Mouse (Mus musculus) ZHBTc4 (cell line): ENCODE data around the gene C1qtnf5.

Experiments
- DNase-seq: peaks from one replicate; pipeline ENCODE4 v3.0.0-alpha.2; 2011; ENCODE audit warnings: low read depth, low spot score

The C1qtnf5 gene

DNA sequence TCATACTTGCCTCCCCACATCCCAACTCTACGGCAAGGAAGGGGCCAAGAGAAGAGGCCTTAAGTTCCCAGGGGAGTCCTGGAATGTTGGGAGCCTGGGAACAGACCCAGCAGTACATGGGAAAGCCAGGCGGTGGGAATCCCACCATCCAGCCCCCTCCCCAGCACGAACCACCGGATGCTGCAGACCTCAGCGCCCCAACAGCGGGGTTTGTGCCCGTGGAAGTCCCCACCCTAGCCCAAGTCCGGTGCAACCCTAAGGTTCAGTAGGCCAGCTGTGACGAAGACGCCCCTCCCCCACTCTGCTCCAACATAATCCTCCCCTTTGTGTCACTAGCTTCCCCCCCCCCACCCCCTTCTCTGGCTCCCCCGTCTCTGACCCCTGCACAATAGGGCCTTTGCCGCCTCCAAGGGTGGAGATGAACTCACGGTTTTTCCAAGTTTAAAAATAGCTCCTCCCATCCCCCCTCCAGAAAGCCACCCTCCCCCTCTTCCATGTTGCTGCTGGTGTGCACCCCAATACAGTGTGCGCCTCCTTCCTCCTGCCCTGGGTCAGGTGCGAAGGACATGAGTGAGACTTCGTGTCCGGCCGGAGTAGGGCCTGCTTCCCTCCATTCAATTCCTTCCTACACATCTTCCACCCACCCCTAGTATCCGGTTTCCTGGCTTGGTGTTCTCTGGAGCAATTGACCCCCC lies 23.7 kb downstream of the C1qtnf5 start:
- DNase-seq: no peak

DNA sequence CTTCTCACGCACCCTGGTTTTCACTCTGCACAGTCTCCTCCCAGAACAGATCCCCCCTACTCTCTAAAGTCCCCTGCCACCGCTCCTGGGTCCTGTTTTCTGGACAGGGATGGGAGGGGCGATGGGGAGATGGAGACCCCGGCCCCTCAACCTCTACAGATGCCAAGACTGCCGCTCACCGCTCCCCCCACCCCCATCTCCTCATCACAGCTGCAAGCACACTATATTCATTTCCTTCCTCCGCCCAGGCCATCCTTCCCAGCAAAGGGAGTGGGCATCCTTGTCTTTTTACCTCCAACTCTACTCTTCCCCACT lies 24.2 kb downstream of the C1qtnf5 start:
- DNase-seq: no peak

DNA sequence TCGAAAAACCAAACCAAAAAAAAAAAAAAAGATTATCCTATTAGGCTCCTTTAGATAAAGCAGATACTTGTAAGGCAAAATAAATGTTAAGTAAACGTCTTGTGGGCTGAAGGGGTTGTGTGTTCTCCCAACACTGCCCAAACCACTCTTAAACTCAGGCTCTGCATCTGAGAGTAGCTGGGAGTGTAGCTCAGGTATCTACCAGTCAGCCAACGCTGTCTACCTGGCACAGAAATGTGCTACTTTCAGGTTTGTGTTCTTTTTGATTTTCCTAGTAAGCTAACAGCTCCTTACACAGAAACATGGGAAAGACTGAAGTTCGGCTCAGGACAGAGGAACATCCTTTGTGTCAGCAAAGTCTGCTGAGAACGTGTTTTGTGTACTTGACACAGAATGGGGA lies 25.2 kb downstream of the C1qtnf5 start:
- DNase-seq: no peak

DNA sequence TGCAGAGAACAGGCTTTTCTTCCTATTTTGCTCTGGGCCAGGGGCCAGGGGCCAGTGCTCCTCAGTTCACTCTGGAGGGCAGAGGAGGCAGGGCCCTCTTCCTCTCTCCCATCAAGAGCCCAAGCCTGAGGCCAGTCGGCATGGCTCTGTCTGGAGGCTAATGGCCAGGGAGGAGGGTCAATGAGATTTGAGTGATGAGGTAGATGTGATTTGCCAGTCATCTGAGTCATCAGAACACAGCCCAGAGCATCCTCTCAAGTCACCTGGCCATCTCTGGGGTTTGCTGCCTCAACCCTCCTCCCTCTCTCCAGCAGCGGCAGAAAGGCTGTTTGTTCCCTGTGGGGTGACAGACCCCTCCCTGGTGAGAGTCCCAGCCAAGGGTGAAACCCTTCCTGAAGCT lies 26.2 kb downstream of the C1qtnf5 start:
- no peak for DNase-seq

DNA sequence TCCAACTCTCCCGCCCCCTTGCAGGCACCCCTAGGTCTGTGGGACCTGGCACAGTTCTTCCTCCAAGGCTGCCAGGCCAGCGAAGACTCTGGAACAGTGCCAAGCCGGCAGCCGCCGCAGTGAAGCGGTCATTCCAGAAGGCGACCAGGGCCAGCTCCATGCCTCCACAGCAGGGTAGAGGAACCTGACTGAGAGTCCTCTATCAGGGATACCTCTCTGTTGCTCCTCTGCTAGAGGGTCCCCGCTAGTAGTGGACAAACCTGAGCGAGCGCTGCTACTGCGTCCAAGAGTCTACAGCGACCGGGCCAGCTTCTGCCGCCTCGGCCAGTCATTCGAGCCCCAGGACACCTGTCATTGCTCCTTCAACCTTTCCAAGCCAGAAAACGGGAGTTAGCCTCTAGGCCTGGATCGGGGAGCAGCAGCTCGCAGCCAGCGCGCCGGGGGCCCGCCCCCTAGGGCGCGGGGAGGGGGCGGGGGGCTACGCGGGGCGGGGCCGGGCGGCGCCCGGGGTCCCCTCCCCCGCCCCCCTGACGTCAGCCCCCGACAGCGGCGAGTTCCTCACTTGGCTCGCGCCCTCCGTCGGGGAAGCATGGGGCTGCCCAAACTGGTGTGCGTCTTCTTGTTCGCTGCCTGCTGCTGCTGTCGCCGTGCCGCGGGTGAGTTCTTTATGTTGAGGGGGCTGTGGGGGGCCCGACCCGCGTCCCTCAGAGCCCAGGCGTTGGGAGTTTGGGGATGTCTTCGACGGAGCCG lies 27.2 kb downstream of the C1qtnf5 start, which contains the start of gene Mcam:
Mcam (plus strand) TSS at position 369 of the 750 bp plus-strand sequence.
- peak; percentile 52 for DNase-seq

DNA sequence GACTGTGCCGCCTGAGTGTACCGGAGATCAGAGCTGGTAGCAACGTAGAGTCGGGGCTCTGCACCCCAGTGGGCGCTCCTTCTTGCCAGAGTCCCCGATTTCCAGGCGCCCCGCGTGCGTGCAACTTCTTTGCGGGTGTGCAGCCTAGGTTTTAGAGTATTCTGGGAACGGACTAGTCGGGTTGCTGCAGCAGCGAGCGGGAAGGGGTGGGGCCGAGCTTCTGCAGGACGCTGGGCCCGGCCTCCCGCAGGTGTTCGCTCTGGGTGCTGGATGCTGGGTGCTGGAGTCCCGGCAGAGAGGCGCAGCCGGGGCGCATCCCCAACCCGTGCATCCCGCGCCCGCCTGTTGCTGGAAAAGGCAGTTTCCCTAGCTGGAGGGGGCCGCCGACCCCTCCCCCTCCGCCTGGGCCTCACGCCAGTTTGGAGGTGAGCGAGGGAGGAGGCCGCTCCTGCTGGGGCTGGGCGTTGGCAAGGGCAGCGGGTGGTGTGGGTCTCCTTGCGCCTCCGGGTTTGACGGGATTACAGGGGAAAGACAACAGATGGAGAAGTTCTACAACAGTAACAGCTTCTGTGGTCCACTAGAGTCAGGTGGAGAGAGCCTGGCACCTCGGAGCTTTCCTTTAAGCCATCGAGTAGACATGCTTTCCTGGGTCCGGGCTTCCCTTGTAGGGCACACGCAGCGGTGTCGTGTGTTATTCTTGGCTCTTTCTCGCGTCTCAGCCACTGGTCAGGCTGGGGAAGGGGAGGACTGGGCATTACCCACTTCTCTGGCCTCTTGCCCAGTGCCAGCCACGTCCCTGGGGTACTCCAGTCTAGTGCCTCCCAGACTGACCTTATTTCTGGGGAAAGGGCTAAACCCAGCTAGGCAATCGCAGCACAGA lies 28.0 kb downstream of the C1qtnf5 start:
- peak; percentile 66 for DNase-seq

DNA sequence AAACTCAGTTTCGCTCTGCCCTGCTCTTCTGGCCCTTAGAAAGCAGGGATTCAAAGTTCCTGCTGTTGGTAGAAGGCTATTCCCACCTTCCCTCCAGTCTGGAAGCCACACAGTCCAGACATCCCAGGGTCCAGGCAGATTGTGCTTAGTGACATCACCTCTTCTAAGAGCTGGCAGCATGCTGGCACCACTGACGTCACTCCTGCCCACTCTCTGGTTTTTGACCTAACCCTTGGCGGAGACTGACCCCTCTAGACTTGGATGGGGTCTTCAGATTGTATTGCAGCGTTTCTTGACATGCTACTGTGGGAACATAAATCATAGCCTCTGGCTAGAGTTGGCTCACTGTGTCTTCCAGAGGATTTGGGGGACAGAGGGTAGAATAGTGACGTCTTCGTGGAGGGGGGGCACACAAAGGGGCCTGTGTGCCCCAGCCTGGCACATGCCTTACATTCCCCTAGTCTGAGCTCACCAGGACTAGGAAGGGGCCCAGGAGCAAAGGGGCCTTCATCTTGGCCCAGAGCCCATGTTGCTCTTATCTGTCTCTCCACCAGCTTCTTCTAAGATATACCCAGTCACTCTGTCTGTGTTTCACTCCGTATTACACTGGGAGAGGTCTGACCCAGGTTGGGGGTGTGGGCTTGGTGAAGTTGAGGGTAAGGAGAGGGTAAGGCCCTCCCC lies 28.8 kb downstream of the C1qtnf5 start:
- DNase-seq: no peak

DNA sequence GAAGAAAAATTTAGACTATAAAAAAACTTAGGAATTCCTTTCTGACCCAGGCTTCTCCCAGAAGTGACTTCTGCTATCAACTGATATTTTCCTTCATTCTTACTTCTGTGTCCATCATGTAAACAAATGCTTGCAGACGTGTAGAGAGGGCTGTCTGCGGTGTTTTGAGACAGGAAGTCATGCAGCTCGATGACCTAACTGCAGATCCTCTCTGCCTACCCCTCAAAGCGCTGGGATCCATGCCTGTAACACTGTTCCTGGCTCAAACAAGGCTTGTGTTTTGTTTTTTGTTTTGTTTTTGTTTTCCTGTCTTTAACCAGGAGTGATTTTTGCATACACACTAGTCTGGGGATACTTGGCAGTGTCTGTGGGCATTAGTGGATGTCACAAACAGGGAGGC lies 30.8 kb downstream of the C1qtnf5 start:
- DNase-seq: no peak

DNA sequence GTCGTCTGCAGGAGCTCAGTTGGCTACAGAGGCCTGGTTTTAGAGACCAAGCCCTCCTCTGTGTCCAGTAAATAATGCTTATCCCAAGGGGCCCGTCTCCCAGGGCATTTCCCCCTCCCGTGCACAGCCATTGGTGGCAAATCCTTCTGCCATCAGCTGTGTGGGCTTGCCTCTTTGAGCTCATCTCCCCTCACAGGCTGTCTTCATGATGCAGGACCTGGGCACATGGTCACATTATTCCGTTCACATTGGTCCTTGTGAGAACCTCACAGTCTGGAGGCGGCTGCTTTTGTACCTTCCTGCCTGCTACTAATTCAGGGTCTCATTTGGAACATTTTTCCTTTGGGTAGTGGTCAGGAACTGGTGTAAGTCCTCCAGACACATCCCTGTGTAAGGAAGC lies 34.9 kb downstream of the C1qtnf5 start:
- no peak for DNase-seq

DNA sequence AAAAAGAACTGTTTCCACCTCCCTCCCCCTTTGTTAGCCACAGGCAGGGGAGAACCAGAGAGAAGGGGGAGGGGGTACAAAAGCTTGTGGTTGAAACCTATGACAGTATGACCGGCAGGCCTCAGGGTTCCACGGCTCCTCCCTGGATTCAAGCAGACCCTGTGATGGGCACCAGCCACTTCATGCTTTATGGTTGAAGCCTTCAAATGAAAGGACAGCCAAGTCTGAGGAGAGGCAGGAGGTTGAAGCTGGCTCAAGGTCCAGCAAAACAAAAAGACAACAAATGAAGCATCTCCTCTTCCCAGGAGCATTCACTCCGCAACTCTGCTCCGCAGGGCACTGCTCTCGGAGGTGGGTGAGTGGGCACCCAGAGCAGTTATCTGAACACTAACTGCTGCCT lies 36.4 kb downstream of the C1qtnf5 start:
- no peak for DNase-seq

DNA sequence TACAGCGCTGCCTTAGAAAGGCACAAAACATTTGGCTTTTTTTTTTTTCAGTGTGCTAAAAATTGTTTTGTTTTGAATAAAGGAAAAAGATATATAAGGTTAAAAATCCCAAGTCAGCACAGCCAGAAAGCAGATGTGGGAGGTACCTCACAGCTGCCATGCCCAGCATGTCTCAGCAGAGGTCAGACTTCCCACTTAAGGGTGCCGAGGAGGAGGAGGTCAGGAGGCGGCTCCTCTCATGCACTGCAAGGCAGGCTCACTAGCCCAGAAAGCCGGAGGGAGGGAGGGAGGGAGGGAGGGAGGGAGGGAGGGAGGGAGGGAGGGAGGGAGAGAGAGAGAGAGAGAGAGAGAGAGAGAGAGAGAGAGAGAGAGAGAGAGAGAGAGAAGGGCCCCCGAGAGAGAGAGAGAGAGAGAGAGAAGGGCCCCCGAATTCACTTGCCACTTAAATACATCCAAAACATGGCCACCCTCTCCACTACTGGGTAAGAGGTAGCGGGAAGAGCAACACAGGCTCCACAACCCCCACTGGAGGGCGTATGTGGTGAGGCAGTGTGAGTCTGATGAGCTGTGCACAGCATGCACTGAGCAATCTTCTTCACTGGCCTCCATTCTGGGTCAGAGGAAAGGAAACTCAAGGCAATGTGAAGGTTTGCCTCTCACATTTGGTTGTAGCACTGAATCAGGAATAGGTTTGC lies 37.1 kb downstream of the C1qtnf5 start:
- DNase-seq: peak; percentile 77

DNA sequence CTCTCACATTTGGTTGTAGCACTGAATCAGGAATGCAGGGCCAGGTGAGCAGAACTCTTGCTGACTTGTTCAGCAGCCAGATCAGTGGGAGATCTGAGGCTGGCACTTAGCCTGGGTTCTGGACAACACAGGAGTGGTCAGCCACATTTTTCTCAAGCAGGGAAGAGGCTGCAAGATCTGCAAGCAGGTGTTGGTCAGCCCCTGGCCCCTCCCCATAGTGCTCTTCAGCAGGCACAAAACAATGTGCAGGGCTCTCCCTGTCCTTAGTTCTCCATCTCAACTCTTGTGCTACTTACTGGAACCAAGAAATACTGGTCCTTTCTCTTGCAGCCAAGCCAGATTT lies 37.6 kb downstream of the C1qtnf5 start:
- no peak for DNase-seq

DNA sequence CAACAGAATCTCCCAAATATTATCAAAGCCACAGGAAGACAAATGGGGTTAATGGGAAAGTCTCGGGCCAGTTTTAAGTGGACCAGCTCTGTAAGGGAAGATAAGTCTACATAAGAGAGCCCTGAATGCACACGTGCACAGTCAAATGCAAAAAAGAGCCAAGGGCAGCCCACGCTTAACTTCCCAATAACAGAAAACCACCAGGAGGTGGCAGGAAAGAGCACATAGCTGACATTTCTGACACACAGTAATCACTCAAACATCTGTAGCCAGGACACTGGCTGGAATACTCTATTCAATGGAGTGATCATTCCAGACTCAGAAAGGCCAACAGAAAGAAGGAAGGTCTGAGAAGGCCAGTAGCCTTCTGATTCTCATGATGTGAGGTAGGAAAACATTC lies 40.2 kb downstream of the C1qtnf5 start:
- DNase-seq: peak; percentile 67
